Mouse (Mus musculus) urinary bladder, postnatal 36 days (tissue): ENCODE data around the gene Usp33.
"Not testable (repeated sequence)": the region's sequence is repeated elsewhere in the genome, so short reads cannot be mapped to it uniquely, and the experiment has no call there.

Experiments used
- DNase-seq, 2 experiments: peaks; one replicate each; pipeline ENCODE4 v3.0.0; 2022; ENCODE audit warnings: low spot score in 2 of 2, mixed read lengths in 1 of 2

Usp33 gene

DNA sequence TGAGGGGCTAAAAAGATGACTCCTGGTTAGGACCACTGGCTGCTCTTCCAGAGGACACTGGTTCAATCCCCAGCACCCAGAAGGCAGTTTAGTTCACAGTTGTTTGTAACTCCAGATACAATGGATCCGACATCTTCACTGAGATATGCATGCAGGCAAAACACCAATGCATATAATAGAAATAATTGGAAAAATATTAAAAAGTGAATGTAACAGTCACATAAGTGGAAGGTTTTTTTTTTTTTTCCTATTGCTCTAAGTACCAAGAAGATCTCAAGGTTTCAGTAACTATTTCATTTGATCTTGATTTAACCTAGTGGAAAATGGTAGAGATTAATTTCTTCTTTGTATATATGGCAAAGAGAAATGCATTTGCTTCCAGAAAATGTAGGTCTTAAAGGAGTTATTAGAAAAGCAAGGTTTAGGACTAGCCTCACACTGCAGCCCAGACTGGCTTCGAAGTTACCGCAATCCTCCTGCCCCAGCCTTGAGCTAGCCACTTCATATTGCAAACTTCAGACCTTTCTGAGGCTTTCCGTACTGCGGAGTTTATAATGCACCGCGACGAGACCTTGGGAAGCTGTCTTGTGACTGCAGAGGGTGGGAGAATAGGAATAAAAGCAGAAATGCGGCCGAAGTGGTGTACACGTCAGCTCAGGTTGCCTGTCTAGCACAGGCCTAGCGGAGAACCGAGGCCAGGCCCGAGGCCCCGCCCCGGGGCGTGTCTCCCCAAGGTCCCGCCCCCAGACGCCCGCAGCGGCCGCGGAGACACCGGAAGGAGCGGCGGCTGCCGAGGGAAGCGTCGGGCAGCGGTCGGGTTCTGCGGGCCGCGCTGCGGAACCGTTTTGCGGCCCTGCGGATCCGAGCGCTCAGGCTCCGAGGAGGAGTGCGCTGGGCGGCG, at the start of gene Usp33:
Gene Usp33, plus strand, starts transcription at position 747 of the 901 bp plus-strand sequence.
- DNase-seq, result peak; percentile 91 to 93

GRCm38 (mm10) chr3:152300376-152301337, 45.6 kb upstream of the Usp33 start:
- no peak for DNase-seq

DNA sequence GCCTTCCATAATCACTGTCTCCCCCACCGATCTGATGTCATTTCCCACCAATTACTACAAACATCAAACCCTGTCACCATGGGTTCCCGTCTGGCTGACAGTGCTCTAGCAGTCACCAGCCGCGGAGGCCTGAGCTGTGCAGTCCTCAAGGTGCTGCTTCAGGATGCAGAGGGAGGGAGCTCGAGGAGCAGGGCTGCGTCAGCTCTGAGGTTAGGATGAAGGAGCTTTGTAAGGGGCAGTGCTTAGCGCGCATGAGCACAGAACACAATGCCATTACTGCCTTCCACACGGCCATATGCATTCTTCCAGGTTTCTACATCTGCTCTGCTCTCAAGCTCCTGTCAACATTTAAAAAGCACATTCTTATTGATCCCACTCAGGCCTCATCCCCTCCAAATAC, 43.3 kb upstream of the Usp33 start:
- DNase-seq, result no peak

GRCm38 (mm10) chr3:152304093-152304815, 42.0 kb upstream of the Usp33 start:
- no peak for DNase-seq

DNA sequence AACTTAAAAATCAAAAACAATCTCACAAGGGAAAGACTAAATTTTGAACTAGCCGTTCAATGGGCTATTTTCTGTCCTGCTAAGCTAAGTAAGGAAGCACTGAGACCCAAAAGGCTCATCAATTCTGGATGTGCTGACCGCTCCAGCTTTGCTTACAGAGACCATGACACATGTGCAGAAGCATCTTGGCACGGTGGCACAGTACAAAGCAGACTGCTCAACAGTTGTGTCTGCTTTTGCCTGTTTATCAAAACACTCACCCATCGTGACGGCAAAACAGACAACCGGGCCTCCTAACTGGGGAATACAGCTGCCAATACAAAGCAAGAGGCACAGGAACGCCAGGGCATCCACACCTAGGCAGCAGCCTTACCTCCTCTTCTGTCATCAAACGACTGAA, 41.2 kb upstream of the Usp33 start:
- no peak for DNase-seq

DNA sequence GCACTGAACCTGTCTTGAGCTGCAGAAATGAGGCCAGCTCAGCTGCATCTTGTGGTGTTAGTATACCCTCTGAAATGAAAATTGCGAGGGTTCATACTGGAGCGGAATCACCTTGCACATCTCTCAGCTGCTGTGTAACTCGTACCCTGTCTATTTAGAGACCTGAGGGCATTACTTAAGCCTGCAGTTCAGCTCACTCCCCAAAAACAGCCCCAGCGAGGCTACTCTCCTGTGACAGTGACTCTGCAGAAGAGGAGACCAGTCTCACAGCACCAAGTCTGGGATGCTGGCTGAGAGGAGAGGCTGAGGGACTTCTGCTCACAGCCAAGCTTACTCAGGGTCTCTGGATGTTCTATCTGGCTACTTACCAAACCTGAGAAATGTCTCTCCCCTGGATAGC, 40.3 kb upstream of the Usp33 start:
- no peak for DNase-seq

DNA sequence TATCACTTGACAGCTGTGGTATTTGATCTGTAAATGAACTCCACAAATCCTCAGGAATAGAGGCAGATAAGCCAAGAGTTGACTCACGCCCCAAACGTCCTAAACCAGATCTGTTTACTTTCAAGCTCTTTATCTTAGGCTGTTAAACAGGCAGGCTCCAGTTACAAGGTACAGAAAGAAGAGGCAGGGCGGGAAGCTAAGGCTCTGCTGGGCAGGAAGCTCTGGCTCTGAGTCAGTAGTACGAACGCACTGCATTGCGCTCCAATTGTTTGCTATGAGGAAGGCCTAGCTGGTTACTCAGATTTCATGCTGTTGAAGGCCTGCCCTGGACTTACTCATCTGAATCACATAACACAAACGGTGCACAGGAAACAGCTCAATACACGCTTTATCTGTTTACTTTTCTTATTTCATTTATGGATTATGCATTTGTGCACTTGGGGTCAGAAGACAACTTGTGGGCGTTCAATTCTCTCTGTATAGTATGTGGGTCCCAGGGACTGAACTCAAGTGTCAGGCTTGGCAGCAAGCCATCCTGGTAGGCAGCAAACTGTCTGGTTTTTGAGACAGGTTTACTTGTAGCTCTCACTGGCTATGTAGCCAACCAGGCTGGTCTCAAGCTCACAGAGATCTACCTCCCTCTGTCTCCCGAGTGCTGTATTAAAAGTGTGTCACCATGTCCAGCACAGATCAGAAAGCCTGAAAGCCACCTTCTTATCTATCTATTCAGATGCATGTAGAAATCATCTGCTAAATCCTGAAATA, 37.6 kb upstream of the Usp33 start:
- peak; percentile 53 to 69 for DNase-seq

DNA sequence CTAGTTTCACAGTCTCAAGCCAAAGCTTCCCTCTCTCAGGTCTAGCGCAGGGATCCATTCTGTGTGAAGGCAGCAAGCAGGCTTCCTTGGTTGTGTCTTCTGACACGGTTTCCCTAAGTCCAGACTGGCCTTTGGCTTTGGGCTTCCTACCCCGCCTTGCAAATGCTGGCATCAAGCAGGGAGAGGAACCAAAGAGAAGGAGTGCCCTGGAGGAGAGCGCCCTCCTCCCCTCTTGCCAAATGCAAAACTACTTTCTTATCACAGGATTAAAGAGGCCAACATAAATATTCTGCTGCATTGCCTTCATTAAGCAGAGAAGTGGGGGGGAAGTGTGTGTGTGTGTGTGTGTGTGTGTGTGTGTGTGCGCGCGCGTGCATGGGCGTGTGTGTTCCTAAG, 37.0 kb upstream of the Usp33 start:
- DNase-seq, result no peak

DNA sequence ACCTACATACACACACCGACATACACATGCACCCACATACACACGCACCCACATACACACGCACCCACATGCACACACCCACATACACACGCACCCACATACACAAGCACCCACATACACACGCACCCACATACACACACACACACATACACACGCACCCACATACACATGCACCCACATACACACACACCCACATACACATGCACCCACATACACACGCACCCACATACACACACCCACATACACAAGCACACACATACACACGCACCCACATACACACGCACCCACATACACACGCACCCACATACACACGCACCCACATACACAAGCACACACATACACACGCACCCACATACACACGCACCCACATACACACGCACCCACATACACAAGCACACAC, 31.6 kb upstream of the Usp33 start:
- not testable (repeated sequence) for DNase-seq

DNA sequence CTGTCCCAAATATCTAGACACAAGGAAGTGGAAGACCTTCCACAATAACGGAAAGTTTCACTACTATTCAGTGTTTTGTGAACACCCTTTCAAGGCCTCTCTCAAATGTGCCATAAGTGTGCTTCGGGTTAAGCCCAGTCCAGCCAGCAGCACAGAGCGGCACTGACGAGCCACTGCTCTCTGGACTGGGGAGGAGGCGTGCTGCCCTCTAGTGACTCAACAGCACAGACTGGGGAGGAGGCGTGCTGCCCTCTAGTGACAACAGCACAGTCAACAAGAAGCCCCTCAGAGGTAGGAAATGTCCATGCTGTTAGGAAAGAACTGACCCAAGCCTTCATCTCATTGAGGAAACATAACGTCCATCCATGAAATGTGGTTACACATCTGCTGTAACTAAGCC, 30.7 kb upstream of the Usp33 start:
- peak; percentile 72 to 85 for DNase-seq

DNA sequence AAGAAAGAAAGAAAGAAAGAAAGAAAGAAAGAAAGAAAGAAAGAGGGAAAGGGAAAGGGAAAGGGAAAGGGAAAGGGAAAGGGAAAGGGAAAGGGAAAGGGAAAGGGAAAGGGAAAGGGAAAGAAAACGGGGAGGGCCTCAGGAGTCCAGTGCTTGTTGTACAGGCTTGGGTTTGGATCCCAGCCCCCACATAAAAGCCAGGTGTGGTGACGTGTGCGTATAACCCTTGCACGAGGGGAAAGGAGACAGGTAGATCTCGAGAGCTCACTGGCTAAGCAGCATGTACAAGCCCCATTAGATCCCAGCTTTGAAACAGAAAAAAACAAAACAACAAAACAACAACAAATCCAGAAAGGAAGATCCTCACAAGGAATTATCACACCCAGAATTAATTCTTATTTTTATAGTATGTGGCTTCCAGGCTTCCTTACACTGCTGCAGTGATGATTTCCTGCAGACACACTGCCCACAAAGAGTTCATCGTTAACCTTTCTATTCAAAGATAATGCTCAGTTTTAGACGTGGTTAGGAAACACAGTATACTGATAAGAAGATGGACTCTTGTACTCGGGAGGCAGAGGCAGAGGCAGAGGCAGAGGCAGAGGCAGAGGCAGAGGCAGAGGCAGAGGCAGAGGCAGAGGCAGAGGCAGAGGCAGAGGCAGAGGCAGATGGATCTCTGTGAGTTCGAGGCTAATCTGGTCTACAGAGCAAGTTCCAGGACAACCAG, 29.7 kb upstream of the Usp33 start:
- not testable (repeated sequence) for DNase-seq

GRCm38 (mm10) chr3:152320972-152321645, 25.2 kb upstream of the Usp33 start:
- DNase-seq, result no peak

GRCm38 (mm10) chr3:152321765-152322547, 24.3 kb upstream of the Usp33 start:
- DNase-seq, result no peak

- DNase-seq, result no peak
Observed at GRCm38 (mm10) chr3:152332104-152332503, 14.2 kb upstream of the Usp33 start.

DNA sequence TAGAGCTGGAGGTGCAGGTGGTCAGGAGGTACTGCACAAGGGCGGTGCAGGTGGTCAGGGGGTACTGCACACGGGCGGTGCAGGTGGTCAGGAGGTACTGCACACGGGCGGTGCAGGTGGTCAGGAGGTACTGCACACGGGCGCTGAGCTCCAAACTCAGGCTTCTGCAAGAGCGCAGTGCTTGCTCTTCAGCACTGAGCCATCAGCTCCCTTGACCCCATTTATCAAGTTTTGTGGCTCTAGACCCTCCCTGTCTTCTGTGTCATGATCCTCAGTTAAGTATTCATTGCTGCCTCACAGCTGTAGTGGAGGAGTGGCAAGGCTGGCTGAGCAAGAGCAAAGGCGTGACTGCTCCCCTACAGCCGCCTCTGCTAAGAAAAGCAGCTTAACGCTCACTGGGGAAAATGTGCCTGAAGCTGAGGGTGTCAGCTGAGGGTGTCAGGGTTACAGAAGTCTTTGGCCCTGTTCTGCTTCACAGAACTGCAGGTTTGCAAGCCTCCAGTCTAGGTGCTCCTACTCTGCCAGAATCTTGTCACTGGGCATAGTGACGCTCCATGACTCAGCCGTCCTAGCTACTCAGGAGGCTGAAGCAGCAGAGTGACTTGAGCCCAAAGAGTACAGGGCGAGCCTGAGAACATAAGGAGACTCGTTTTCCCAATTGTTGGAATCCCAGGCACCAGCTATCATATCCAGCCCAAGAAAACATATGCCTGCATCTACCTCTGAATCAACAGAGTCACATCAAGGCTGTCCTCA, 13.6 kb upstream of the Usp33 start:
- no peak for DNase-seq

GRCm38 (mm10) chr3:152333641-152334040, 12.6 kb upstream of the Usp33 start:
- DNase-seq, result no peak

GRCm38 (mm10) chr3:152336085-152336484, 10.2 kb upstream of the Usp33 start:
- DNase-seq, result no peak

DNA sequence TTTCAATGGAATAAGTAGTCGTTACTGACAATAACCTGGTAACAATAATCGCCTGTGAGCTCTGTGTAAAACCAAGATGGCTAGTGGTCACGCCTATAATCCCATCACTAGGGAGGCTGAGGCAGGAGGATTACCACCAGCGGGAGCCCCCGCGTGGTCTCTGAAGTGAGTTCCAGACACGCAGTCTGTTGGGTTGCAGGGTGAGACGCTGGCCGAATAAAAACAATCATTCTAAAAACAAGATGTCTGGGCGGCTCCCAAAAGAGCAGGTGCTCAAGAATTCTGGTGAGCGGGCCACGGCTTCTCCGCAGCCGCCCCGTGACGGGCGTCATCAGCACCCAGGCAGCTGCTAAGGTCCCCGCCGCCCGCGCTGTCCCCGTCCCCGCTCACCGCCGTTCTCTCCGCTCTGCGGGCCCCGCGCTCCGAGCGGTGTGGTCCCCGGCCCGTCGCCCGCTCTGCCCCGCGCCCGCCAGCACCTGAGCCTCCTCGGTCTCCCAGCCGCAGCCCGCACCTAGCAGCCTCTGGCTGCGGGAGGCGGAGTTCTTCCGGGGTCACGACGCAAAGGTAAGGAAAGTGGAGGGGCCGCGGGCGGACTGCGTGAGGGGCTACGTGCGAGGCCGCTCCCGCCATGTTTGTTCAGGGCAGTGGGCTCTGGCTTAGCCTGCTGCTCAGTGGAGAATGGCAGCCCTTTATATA, 6.3 kb upstream of the Usp33 start, which contains the start of gene Miga1:
Gene Miga1, minus strand, starts transcription at position 546 of the 696 bp plus-strand sequence.
- peak; percentile 28 to 45 for DNase-seq
